Mouse (Mus musculus): ENCODE measurements at regions not wholly inside any gene's neighbourhood (a gene's known extent, or its start where the extent isn't known, plus 50 kb on each side); places are given as distances from the start of the nearest gene placed in this dataset.
"Not testable (repeated sequence)": the region's sequence is repeated elsewhere in the genome, so short reads cannot be mapped to it uniquely, and the experiment has no call there.

DNA sequence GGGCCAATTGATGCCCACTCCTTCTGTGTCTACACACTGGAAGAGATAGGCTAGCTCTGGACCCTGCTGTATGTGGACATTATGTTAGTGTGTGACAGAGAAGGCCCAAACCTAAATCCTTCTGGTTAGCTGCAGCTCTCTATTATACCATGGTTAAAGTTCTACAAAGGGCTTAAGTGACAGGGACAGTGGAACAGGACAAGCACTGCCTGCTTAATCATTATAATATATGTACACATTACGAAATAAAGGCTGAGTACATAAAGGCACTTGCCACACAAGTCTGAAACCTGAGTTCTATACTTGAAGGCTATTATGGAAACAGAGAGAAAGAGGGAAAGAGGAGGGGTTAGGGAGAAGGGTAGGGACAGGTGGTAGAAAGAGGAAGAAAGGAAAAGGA is 55.2 kb downstream of the Rdh14 start:
- DNase-seq (ENCODE audit: low spot score in 2 of 2), result no peak

- DNase-seq (ENCODE audit: low spot score in 2 of 2), result no peak
These were observed 67.5 kb downstream of the Rdh14 start for GRCm38 (mm10) chr12:10457960-10458655.

DNA sequence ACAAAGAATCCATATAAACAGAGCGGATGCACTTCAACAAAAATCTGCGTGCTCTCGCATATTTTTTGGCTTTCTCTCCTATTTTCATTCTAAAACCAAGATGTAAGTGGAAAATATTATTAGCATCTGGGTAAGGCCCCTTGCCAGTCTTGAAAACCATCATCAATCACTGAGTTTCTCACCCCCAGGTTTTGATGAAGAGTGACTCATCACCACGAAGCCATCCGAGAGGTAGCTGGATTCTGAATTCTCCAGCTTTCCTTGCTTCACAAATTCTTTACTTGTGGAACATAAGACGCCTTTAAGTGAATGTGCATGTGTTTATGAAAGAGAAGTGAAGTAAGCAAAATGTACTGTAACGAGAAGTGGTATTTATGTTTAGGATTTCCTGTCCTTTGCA is 71.2 kb downstream of the Rdh14 start:
- no peak for DNase-seq (ENCODE audit: low spot score in 2 of 2)

DNA sequence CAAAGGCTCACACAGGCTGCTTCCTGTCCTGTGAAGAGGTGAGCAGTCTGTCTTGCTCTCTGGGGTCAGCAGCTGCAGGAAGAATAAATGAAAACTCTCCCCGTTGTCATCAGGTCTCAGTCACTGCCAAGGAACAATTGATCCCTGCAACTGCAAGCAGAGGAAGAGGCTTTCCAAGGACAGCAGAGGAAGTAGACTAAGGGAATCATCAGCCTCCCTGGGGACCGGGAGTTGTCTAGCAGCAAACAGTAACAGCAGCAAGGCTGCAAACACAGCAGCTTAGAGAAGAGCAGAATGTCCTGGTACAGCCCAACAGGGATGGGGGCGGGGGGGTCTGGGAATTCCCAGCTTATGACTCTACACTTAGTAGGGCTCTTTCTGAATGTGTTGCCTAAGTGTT is 72.4 kb downstream of the Rdh14 start:
- no peak for DNase-seq (ENCODE audit: low spot score in 2 of 2)

DNA sequence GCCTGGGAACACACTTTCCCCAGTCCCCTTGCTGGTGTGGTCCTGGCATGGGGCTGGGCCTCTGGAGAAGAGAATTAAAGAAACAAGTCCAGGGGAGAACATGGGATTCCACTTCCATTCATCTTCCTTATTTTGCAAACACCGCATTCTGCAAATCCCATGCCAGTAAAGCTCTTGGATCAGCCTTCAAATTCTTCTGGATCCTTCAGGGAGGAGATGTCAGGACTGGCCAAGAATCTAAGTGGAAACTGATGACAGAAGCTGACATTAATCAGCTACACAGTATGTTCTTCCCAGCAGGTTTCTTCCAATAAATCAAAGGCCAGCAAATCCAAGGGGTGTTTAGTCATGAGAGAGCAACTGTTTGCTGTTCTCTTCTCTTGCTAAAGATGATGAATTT is 83.4 kb downstream of the Rdh14 start:
- no peak for DNase-seq (ENCODE audit: low spot score in 2 of 2)

- no peak for DNase-seq (ENCODE audit: low spot score in 2 of 2)
These were observed 90.2 kb downstream of the Rdh14 start for GRCm38 (mm10) chr12:10480781-10481180.

DNA sequence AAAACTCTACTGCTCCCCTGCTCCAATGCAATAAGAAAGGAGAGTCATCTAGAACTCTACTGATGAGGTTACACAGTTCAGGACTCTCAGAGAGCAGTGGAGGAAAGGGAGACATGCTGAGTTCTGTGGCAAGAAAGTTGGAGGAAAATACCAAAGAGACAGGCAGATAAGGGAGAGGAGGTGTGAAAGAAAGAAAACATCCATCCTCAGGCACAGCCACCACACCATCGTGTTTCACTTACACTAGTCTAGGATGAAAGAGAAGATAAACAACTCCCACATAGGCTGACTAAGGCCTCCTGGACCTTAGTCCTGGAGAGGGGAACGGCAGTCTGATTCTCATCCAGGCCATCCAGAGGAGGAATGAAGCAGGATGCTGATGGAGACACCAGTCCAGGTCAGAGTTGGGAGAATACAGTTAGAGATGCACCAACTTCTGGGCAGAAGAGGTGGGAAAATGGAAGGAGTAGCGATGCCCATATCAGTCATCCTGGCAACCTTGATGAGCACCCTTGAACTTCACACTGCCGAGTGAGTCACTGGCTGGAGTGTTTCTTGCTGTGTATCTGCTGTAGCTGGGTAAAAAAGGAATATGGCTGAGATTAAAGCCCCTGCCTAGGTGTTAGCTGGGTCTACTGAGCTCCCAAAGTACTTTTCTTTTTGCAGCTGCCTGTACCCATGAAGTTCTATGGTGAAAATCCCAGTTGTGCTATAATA is 91.9 kb downstream of the Rdh14 start:
- no peak for DNase-seq (ENCODE audit: low spot score in 2 of 2)

DNA sequence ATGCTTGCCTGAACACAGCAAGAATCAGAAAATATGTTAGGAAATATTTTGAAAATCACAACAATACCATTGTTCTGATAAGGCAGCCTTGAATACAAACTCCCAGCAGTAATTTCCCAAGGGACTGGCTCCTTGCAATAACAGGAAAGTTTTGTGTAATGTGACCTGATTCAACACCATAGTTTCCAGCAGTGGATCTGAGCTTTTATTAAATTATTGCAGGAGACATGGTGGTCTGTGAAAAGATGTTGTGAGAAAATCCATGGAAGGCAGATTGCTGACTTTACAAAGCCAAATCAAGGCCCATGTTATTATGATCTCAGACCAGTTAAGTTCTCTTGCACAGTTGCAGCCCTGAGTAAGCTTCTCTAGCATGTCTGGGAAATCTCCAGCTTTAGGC is 116.1 kb downstream of the Rdh14 start:
- no peak for DNase-seq (ENCODE audit: low spot score in 2 of 2)

- DNase-seq (ENCODE audit: low spot score in 2 of 2), result no peak
These were observed 123.0 kb downstream of the Rdh14 start for GRCm38 (mm10) chr12:10513526-10513925.

GRCm38 (mm10) chr12:10514278-10514677 is 123.7 kb downstream of the Rdh14 start:
- DNase-seq (ENCODE audit: low spot score in 2 of 2), result no peak

GRCm38 (mm10) chr12:10524509-10525286 is 134.1 kb downstream of the Rdh14 start:
- DNase-seq (ENCODE audit: low spot score in 2 of 2), result no peak

- no peak for DNase-seq (ENCODE audit: low spot score in 2 of 2)
These were observed 135.4 kb downstream of the Rdh14 start for GRCm38 (mm10) chr12:10525934-10526333.

DNA sequence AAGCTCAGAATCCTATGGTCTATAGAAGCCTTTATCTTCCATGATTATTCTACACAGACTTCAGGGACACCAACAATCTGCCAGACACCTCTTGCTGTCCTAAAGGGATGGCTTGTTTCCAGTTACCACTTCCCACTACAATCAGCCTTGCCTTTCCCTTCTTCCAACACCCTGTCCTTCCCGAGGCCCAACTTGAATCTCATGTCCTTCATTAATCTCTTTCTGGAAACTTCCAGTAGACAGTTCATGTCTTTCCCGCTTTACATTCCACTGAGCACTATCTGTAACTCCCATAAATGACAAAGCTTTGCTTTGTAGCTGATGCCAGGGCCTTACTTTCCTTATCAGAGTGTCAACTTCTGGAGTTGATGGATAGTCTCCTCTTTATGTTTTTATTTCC is 138.5 kb downstream of the Rdh14 start:
- no peak for DNase-seq (ENCODE audit: low spot score in 2 of 2)

- no peak for DNase-seq (ENCODE audit: low spot score in 2 of 2)
These were observed 140.4 kb downstream of the Rdh14 start for GRCm38 (mm10) chr12:10530996-10531395.

DNA sequence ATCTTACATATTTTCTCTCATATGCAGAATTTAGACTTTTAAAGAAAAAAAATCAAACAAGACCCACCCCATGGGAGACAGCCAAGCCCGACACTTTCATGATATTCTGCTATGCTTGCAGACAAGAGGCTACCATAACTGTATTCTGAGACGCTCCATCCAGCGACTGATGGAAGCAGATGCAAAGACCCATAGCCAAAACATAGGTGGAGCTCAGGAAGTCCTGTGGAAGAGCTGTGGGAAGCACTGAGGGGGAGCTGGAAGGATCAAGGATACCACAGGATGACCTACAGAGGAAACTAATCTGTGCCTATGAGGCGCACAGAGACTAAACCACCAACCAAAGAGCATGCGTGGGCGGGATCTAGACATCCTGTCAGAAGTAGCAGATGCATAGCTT is 143.4 kb downstream of the Rdh14 start:
- DNase-seq (ENCODE audit: low spot score in 2 of 2), result no peak

DNA sequence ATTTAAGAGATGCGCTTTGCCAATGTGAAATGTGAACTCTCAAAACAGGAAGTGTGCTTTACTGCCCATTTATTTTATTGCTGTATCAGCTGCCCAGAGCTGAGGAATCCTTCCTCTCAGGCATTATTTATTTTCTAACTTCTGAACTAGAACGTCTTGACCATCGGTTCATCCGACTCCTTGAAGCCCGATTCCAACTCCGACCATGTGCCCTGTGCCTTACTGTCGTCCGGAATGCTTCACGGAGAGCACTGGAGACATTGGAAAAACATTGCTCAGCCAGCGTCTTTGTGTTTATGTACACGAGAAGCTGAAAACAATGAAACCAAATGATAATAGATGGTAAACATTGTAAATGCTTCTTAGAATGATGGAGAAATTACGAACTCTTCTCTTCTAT is 145.7 kb downstream of the Rdh14 start:
- DNase-seq (ENCODE audit: low spot score in 2 of 2), result no peak

- DNase-seq (ENCODE audit: low spot score in 2 of 2), result peak; percentile 72 to 75
These were observed 146.5 kb downstream of the Rdh14 start for GRCm38 (mm10) chr12:10537069-10537468.

- no peak for DNase-seq (ENCODE audit: low spot score in 2 of 2)
These were observed 159.1 kb downstream of the Rdh14 start for GRCm38 (mm10) chr12:10549481-10550201.

GRCm38 (mm10) chr12:10554701-10555100 is 164.1 kb downstream of the Rdh14 start:
- DNase-seq (ENCODE audit: low spot score in 2 of 2), result not testable (repeated sequence)

DNA sequence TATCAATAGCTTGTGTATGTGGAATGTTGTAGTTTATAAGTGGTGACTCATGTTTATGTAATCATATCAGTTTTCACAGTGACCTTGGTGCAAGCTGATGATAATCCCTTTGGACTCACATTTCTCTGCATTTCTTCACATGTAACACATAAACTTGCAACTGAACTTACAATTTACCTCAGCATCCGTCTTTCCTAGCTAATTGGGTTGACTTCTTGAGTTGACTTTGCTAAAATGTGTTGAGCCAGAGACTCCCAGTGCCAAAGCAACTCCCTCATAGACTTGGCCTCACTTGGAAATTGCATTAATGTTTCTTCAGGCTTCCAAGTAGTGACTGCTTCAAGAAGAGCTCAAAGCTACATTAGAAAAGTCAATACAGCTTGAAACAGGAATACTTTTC is 172.4 kb downstream of the Rdh14 start:
- no peak for DNase-seq (ENCODE audit: low spot score in 2 of 2)

DNA sequence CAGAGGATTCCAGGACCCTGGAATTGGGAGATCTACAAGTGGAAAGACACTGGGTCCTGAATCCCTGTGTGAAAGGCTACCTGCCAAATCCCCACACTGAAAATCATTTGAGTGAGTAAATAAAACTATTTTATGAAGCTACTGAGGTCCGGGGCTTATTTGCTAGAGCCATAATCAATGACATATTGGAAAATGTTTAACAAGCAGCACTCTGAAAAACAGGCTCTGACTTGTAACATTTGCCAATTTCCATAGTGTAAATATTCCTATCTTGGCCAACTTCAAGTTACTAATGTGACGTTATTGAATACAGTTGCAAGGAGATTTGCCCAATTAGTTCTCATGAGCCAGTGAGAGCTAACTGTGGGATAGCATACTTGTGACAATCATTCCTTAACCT is 177.3 kb downstream of the Rdh14 start:
- no peak for DNase-seq (ENCODE audit: low spot score in 2 of 2)

Measured in right cerebral cortex, adult 2 months (tissue).